Mouse (Mus musculus) testis, postnatal 10 days (tissue): ENCODE measurements around the gene Ccdc157.
A peak's percentile ranks its signal among the peaks of the same experiment; 100 is the strongest.
"Not testable (repeated sequence)": the region's sequence is repeated elsewhere in the genome, so short reads cannot be mapped to it uniquely, and the experiment has no call there.

Experiments used
- DNase-seq: peaks from one replicate; pipeline ENCODE4 v3.0.0; 2021; ENCODE audit warnings: low spot score

The Ccdc157 gene

DNA sequence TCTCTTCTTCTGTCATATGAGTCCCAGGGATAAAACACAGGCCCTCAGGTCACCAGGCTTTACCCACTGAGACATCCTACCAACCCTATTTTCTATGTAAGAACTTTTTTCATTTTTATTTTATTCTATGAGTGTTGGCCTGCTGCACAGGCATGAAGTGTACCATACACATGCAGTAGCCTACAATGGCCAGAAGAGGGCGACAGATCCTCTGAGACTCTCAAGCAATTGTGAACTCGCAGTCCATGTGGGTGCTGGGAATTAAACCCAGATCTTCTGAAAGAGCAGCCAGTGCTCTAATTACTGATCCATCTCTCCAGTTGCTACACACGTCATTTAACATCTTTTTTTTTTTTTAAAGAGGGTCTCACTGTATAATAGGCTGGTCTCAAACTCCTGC, 26.6 kb downstream of the Ccdc157 start:
- DNase-seq, result no peak

DNA sequence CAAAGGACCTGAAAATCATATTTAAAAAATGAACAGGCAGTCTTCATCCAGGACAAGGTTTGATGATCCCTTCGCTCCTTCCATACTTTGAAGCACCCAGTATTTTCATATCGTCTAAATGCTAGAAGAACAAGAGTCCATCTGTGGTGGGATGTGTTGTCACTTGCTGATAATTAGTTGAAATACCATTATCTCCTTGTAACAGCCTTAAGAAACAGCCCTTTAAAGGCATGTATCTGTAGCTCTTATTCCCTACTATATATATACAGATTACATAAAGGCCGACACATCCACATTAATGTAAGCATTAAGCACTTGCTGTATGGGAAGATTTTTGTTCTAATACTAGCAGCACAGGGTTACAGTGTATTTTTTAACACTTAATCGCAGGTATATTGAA, 31.6 kb downstream of the Ccdc157 start:
- DNase-seq, result not testable (repeated sequence)

DNA sequence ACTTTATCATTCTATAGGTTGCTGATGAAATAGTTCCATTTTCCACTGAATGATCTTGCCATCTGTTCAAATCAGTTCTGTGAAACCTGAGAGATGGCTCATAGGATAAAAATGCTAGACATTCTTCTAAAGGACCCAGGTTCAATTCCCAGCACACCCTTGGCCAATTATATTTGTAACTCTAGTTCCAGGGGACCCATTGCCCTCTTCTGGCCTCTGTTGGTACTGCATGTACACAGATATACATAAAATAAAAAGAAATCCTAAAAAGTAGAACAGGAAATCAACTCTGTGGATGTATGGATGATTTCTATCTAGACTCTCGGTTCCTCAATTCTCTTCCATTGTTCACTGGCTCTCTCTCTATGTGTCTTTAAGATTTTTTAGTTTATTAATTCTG, 33.0 kb downstream of the Ccdc157 start:
- DNase-seq, result no peak

DNA sequence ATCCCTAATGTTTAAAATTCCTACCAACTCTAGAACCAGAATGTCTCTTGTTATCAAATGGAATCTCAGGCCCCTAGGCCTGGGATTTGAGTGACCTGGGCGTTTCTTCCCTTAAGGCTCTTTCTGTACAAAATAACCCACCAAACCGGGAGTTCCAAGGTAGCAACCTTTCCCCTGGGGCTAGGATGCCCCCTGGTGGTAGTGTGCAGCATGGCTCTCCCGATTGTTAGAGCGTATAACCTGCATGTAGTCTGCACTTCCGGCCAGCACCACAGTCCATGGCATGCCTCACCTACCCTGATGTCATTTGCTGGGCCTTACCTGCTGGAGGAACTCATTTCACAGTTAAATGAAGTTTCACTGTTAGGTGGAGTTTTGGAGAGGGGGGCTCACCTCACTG, 36.2 kb downstream of the Ccdc157 start:
- DNase-seq, result peak; percentile 73

DNA sequence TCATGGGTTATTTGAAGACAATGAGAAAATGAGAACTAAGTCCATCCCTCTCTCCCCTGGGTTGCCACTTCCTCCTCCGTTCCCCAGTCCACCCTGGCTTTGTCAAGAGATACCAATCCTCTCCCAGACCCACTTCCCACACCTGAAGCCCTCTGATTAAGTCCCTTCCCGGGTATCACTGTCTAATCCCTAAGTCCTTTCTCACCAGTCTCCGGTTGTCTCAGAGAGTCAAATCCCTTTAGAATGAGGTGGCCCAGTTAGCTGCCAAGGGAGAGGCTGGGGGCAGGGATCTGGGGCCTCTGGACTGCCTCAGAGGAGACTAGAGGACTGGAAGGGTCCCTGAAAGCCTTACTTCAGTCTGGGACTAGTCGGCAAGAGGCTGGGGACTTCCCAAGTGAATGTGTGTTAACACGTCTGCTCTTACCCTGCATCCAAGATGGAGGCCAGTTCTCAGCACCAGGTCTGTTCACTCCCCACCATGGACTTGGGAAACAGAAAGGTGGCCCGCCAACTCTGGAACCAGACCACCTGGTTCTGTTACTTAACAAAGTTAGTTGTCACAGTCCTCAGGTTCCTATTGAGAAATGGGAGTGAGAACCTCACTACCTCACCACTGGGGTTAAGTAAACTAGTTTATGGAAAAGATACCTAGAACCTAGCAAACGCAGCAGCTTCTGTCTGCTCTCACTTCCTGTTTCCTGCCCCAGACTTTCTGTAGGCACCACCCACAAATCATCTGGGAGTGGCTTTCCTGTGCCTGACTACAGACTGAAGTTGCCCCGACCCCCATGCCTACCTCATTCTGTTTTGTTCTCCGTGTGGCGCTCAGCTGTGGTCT, 37.1 kb downstream of the Ccdc157 start, which contains the start of gene Sec14l2:
Gene Sec14l2 (minus strand): TSS at position 674 of the 838 bp plus-strand sequence.
- DNase-seq, result no peak

DNA sequence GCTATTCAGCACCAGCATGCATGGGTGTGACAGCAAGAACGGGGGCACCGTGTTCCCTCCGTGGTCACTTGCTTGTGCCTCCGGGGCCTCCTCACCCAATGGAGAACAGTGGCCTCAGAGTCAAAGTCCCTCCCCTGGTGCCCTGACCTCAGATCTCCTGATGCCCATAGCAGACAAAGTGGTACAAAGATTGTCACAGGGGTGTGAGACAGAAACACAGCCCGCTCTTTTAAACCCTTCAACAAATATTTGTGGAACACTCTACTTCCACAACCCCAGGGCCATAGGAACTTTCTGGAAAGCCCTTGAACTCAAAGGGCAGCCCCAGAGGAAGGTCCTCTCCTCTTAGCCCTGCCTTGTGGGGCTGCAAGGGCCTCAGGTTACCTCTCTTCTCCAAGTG, 37.9 kb downstream of the Ccdc157 start:
- no peak for DNase-seq

DNA sequence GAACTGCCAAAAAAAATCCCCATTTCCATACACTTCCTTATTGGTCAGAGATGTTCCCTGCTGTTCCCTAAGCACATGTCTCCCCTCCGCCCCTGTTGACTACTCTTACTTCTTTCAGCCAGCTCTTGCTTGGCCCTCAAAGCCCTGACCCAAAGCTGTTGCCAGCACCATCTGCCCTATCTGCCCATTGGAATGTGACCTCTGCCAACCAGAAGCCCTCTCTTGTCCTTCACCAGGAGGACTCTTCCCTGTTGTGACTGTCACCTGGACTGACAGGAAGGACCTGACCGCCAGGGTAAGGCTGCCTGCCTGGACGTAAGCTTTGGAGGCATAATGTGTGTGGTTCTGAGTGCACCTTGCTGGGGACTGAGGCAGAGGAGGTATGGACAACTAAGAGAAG, 38.4 kb downstream of the Ccdc157 start:
- DNase-seq, result no peak

DNA sequence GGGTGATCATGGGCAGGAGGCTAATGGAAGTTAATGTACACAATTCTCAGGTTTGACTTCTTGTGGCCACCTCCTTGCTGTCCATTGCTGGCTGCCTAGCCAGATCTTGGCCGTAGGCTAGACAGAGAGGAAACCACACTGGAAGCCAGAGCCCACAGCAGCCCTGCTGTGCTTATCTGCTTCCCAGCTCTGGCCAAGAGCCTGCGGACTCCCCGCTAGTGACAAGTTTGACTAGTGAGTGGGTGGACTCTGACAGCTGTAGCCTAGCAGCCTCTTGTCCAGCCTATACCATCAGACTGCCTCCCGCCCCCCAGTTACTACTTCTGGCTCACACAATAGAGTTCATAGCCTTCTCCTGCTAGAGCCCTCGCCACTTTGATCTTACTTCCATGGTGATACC, 40.5 kb downstream of the Ccdc157 start:
- no peak for DNase-seq

DNA sequence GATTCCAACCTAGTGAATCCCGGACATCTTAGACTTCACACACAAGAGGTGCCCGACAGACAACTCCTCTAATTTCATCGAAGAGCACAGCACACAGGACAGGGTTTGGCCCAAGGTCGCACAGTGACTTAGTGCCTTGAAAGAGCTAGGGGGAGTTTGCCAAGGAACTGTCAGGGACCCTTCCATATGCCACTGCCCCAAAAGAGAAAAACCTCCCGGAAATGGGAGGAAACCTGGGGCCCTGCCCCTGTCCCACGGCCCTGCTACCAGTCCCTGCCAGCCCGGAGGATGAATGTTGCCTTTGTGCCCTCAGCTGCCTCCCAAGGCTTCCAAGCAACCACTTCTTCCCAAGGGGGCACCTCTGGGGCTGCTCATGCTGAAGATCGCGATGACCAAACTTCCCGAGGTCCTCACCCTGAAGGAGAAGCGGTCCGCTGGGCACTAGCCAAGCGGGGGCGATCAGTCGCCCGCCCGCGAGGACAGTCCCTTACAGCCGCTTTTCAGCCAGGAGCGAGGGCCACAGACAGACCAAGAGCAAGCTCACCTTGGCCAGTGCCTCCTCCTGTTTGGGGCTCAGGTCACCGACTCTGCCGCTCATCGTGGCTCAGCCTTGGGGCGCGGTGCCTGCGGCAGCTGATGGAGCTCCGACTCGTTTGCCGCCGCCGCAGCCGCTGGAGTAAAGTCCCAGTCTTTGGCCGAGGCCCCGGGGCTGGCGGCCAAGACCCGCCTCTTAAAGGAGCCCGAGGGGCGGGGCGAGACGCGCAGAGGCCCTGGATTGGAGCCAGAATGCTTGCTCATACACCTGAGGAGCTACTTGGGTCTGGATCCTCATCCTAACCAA, 41.8 kb downstream of the Ccdc157 start:
- peak; percentile 79 for DNase-seq

DNA sequence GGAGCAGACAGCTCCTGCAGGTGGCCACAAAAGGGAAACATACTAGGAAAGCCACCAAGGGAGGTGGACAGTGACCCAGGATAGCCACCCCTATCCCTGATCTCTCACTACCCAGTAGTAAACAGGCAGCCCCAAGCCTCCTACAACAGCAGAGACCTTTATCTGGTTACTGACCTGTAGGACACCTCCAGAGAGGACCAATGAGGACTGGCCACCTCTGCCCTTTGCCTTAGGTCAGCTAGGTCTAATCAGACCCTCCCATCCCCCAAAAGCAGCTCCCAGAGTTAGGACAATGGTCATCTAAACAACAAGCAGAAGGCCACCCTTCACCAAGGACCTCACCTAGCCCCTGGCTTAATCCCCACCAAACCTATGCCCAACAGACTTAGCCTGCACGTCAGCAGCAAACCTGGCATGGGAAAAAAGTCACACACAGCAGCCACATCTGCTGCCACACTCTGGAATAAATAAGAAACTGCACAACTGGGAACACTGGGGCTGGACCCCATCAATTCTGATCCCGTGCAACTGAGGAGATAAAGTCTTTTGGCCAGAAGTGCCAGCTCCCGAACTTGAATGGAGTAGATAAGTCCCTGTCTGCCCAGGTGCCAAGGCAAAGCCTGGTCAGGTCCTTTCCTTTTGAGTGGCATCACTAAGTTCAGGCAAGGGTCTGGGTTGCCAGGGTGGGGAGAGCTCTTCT, 42.6 kb downstream of the Ccdc157 start:
- DNase-seq, result no peak

DNA sequence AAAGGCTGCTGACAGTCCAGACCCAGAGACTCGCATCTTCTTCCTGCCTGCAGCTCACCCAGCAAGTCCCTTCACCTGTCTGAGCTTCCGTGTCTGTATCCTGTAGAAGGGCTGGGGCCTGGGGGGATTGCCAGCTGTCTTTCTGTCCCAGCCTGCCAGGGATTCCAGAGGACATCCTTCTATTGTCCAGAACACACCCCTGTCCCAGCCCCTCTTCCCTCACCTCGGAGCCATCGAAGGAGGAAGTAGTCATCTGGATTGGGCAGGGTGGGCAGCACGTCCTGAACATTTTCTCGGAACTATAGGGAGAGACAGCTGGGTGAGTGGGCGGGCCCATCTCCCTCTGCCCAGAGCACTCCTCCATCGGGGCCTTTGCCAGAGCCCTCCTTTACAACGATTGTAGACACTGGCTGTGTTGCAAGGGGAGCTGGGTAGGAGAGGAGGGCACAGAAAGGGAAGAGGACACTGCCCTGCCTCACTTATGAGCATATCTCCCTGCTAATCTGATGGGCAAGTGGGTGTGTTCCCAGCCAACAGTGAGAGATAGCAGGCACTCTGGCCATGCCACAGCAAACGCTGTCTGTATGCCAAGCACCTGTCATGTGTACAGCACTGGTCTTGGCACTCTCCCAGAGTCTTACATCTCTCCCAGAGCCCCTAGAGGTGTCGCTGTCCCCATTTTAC, 43.5 kb downstream of the Ccdc157 start:
- no peak for DNase-seq

DNA sequence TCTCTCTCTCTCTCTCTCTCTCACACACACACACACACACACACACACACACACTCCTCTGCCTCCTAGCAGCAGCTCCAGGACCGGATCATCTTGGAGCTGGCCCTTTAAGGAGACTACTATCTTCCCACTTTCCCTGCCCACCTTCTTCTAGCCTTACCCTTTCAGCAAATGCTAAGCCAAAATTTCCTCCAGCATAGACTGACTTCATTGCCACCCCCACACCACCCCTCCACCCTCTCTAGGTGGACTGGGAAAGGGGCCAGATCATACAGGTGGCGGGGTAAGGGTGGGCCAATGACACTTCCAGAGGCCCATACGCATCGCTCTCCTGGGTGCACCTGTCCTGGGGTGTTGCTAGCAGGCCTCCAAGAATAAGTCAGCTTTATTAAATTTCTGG, 44.7 kb downstream of the Ccdc157 start:
- no peak for DNase-seq

DNA sequence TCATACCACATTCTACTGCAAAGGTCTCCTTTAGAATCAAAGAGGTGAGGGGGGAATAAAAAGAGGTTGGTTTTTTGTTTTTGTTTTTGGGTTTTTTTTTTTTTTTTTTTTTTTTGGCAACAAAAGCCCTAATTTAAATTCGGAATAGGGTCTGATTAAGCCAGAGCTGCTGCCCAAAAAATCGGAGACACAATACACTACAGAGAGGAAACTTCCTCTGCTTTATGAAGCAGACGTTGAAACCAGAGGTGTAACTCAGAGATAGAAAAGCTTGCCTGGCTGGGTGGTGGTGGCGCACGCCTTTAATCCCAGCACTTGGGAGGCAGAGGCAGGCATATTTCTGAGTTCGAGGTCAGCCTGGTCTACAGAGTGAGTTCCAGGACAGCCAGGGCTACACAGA, 45.6 kb downstream of the Ccdc157 start:
- DNase-seq, result not testable (repeated sequence)

DNA sequence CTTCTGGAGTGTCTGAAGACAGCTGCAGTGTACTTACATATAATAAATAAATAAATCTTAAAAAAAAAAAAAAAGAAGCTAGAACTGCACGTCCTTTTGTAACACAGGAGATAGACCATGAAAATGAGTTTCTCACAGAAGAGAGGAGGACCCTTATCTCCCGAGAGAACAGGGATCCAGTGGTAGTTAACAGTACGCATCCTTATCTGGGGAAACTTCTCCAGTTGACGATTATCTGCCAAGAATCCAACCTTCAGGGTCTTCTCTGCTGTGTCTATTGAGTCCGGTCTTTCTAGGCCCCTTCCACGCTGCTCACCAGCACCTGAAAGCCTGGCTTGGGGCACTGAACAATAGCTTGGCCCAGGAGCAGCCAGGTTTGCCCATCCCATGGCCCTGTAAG, 46.1 kb downstream of the Ccdc157 start:
- no peak for DNase-seq

DNA sequence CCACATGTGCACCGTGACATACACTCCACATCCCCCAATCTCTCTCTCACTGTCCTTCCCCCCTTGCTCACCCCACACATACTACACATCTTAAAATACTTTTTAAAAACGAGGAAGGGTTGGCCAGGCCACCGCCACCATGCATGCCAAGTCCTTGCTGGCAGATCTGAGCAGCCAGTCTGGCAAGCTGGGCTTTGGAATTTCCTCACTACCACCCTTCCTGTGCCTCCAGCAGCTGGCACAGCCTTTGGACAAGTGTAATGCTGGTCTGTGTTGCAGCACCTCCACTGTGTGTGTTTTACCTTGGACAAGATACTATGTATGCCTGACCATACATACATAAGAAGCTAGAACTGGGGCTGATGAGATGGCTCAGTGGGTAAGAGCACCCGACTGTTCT, 46.6 kb downstream of the Ccdc157 start:
- DNase-seq, result no peak

DNA sequence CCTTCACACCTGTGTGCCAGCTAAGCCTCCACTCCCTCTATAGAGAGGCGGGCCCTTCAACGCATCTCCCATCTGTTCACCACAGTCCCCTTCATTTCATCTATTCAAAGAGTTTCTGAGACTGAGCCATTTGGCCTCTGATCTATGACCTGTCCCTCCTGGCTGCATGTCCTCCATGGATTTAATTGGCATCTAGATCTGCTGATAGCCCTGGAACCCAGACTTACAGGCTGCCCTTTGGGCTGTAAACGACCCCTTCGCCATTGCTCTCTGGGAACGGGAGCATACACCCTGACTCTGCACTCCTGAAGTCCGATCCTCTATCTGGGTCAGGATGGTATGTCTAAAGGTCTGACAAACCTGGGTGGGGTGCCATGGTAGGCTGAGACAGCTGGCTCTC, 47.2 kb downstream of the Ccdc157 start:
- no peak for DNase-seq

DNA sequence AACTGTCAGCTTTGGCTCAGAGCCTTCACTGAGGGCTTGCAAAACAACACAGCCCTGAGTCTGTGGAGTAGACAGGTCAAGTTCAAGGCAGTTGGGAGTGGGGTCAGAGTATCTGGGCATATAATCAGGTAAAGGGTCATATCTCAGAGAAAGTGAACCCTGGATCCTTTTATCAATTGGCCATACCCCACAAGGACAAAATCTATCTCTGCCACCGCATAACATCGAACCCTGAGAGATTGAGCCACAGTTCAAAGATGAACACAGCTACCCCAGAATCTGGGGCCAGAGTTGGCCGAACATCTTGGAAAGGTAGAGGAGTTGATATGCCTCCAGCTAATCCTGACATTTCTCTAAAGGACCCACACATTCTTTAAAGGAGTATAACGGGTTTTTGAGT, 48.1 kb downstream of the Ccdc157 start:
- DNase-seq, result no peak

DNA sequence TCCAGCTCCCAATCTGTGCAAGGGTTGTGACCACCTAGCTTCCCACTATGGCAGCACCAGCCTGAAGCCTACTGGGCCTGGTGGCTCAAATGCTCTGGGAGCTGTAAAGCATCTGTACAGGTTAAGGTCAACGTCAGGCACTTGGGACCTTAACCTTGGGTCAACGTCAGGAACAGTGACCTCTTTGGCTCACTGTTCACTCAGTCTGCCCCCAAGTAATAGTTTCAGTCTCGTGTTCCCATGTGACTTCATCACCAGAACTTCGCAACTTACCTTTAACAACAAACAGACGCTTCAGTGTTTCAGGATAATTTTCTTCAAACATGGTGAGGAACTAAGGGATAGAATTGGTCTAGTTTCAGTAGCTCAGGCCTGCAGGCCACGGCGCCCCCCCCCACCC, 51.4 kb downstream of the Ccdc157 start:
- DNase-seq, result no peak

DNA sequence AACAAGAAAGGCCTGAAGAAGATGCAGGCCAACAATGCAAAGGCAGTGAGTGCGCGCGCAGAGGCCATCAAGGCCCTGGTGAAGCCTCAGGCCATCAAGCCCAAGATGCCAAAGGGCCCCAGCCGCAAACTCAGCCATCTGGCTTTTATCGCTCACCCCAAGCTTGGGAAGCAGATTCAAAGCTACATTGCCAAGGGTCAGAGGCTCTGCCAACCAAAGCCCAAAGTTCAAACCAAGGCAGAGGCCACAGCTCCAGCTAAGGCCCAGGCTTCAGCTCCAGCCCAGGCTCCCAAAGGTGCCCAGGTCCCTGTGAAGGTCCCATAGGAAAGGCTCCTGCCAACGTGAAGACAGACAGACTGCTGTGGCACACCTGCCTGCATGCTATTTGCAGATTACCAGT, 52.2 kb downstream of the Ccdc157 start:
- not testable (repeated sequence) for DNase-seq

DNA sequence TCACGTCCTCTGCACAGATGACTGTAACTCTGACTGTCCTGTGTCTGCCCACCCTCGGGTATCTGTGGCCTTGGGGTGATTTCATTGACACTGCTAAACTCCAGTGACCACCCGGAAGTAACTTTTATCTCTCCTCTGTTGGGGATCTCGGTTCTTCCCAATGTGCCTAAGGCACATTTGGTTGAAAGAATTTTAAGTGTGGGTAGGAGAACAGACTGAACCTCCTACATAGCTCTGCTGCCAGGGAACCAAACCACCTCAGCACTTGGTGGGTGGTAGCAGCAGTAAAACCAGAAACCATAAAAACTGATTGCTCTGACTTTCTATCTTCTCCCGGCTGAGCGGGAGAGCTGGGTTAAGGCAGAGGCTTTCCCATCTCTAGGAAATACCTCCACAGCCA, 54.6 kb downstream of the Ccdc157 start:
- DNase-seq, result no peak

DNA sequence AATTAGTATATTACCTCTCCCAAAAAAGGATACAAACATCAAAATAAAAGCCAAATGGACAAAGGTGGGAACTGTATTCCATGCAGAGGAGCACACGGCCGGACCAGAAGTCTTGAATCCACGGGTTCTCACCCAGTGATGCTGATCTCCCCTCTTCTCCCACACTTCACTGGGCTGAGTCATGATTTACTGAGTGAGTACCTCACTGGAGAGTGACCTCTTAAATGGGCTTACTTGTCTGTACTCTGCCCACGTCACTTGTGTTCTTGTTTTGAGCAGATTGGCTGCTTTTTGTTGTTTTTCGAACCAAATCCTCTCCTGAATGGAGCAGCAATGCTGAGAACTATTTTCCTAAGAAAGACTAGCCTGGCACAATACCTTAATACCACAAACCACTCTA, 55.1 kb downstream of the Ccdc157 start:
- DNase-seq, result no peak

DNA sequence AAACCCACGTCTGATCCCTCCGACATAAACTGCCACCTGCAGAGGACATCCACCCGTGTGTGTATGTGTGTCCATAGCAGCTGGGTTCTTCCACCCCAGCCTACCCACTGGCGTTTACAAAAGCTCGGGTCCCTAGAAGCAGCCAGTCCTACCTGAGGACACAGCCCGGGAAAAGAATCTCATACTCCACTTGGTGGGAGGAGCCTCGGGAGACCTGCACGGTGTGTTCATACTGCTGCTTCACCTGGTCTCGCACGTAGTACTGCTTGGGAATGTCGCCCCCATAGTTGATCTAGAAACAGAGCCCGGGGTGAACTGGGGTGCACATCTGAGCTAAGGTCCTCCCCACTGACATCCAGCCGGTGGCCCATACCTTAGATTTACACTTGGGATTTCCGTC, 56.6 kb downstream of the Ccdc157 start:
- DNase-seq, result no peak
